Mouse (Mus musculus): ENCODE measurements at regions not wholly inside any gene's neighbourhood (a gene's known extent, or its start where the extent isn't known, plus 50 kb on each side); places are given as distances from the start of the nearest gene placed in this dataset.

DNA sequence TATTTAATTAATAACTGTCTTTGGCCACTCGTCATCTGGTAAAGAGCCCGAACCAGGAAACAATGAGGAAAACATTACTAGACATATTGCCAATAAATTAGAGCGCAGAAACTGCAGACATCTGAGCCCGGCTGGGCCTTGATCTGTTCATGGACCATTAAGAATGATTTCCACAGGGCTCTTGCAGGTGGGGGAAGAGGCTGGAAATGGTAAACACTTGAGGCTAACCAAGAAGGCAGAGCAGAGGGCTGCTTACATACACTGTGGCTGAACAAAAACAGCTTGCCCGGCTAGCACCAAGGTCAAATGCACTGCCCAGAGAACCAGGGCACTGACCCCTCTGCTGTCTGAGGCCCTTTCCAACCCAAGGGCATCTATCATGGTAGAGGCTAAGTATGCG is 115.5 kb upstream of the Twist2 start:
- Histone ChIP-seq H3K4me2 (no peak overlapping the region), H3K27me3 (no peaks in the 10 kb centered on the region), H3K4me1 (replicated peaks) (no peaks in the 10 kb centered on the region), H3K36me3 (no peaks in the 10 kb centered on the region), H3K9ac (no peak overlapping the region), H3K4me3 (no peak overlapping the region), H3K9me3 (no peaks in the 10 kb centered on the region), H3K27ac (replicated peaks) (no peak overlapping the region)
- 62% methylated on average over 6 of the region's 6 CpGs for WGBS
- no peak for ATAC-seq (ENCODE audit: low FRiP score, low read depth)

DNA sequence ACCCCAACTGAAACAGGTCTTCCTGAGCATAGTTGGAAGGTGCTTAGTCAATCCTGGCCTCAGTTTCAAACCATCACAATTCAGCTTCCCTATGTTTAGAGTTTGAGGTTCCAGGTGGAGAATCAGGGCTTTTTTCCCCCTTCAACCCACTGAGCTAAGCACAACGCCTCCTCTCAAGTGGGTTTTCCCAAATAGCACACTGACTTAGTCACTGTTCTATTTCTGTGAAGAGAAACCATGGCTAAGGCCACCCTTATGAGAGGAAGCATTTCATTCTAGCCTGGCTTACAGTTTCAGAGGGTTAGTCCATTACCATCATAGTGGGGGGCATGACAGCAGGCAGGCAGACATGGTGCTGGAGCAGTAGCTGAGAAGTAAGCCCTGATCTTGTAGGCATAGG is 109.7 kb upstream of the Twist2 start:
- no peak for ATAC-seq (ENCODE audit: low FRiP score, low read depth)

DNA sequence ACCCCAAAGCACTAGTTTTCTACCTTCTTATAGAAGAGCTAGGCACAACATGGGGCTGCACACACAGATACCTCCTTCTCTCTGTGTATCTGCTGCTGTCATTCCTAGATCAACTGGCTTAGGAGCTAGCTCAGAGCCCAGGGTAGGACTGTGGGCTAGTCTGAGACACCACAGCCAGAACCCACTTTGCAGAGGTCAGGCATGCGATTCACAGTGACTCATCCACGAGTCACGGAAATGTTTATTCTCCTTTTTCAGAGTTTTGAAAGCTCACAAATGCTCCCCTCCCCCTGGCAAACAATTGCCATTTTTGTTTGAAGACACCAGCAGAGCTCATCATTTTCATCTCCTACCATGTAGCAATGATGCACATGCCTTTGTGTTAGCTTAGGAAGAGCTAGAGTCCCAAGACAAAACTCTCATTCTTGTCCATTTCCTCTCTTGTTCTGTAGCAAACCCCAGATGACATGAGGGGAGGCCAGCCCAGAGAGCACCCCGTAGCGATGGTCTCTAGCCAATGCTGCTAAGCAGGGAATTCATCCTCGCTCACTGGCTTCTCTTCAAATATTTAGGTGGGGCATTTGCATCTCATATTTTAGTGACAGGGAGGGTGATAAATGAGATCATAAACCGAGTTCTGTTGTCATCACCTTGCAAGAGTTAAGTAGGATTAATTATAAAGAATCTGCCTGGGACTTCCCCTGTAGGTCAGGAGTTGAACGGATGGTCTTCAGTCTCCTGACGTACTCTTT is 108.4 kb upstream of the Twist2 start:
- 83% methylated on average over 9 of the region's 9 CpGs for WGBS
- Histone ChIP-seq H3K4me3 (no peak overlapping the region), H3K9ac (no peak overlapping the region), H3K27ac (replicated peaks) (no peak overlapping the region), H3K36me3 (no peaks in the 10 kb centered on the region), H3K4me1 (replicated peaks) (no peaks in the 10 kb centered on the region), H3K4me2 (no peak overlapping the region), H3K27me3 (no peaks in the 10 kb centered on the region), H3K9me3 (no peaks in the 10 kb centered on the region)
- no peak for ATAC-seq (ENCODE audit: low FRiP score, low read depth)

More for the DNA sequence above, 109.7 kb upstream of the Twist2 start:
- Histone ChIP-seq H3K9ac (no peak overlapping the region), H3K4me2 (no peak overlapping the region), H3K27ac (replicated peaks) (no peak overlapping the region), H3K27me3 (no peaks in the 10 kb centered on the region), H3K4me1 (replicated peaks) (no peaks in the 10 kb centered on the region), H3K4me3 (no peak overlapping the region), H3K9me3 (no peaks in the 10 kb centered on the region), H3K36me3 (no peaks in the 10 kb centered on the region)
- 97% methylated on average over 1 of the region's 1 CpGs for WGBS

DNA sequence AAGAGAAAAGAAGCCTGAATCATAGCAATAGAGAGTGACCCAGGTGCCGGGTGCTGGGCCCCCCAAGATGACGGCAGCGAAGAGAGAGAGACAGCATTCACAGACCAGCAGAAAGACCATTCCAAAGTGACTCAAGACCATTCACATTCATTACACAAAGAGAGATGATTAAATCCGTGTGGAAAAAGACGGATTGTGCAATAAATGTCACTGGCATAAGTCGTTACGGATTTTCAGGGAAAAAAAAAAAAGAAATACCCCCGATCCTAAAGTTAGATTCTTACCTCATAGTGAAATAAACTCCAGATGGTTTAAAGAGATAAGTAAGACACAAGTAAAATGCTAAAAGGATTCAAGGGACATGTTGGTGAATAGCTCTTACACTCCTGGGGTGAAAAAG is 104.2 kb upstream of the Twist2 start:
- no peak for ATAC-seq (ENCODE audit: low FRiP score, low read depth)
- no peaks in the 10 kb centered on the region for H3K36me3 ChIP-seq
- WGBS = 80% methylated on average over 8 of the region's 8 CpGs
- H3K4me2 ChIP-seq = no peak overlapping the region
- no peaks in the 10 kb centered on the region for H3K27me3 ChIP-seq
- H3K4me1 ChIP-seq (replicated peaks) = no peaks in the 10 kb centered on the region
- no peaks in the 10 kb centered on the region for H3K9me3 ChIP-seq
- no peak overlapping the region for H3K9ac ChIP-seq
- no peak overlapping the region for H3K4me3 ChIP-seq
- H3K27ac ChIP-seq (replicated peaks) = no peak overlapping the region

DNA sequence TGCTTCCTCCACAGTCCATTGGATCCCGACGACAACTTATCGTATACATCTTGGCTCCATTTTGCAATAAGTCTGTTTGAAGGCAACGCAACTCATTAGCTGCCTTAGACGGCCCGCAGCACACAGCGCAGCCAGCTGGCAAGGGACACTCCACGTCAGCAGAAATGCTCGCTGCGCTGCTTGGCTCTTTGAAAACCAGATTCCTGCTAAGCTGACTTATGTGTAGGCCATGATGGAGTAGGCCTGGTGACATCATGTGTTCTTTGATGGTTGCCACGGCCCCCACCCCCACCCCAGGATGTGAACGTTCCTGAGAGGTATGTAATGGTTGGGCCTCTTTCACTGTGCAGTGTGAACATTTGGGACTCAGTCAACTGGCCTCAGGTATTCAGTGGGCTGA is 99.8 kb upstream of the Twist2 start:
- H3K4me3 ChIP-seq = no peak overlapping the region
- no peaks in the 10 kb centered on the region for H3K4me1 ChIP-seq (replicated peaks)
- no peaks in the 10 kb centered on the region for H3K36me3 ChIP-seq
- no peak overlapping the region for H3K27ac ChIP-seq (replicated peaks)
- no peaks in the 10 kb centered on the region for H3K9me3 ChIP-seq
- ATAC-seq (ENCODE audit: low FRiP score, low read depth) = no peak
- no peak overlapping the region for H3K9ac ChIP-seq
- WGBS = 80% methylated on average over 12 of the region's 12 CpGs
- no peak overlapping the region for H3K4me2 ChIP-seq
- no peaks in the 10 kb centered on the region for H3K27me3 ChIP-seq

DNA sequence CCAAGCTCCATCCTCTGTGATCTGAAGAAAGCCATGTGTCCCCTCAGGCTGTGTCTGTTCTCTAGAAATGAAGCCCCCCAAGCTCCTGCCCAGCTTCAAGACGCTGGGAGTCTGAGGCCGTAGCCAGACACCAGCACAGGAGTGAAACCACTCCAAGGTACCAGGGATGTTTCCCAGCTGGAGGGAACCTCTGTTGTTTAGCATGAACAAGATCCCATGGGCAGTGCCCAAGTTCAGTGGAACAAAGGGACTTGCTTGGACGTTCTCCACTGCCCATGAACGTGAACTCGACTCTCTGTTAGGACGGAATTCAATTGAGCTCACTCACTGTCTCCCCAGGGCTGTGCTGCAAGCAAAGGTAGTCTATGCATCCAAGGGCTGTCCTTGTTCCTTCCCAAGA is 99.2 kb upstream of the Twist2 start:
- no peaks in the 10 kb centered on the region for H3K27me3 ChIP-seq
- H3K4me1 ChIP-seq (replicated peaks) = no peaks in the 10 kb centered on the region
- no peaks in the 10 kb centered on the region for H3K9me3 ChIP-seq
- no peak for ATAC-seq (ENCODE audit: low FRiP score, low read depth)
- no peak overlapping the region for H3K9ac ChIP-seq
- no peak overlapping the region for H3K4me2 ChIP-seq
- no peak overlapping the region for H3K27ac ChIP-seq (replicated peaks)
- H3K36me3 ChIP-seq = no peaks in the 10 kb centered on the region
- no peak overlapping the region for H3K4me3 ChIP-seq
- WGBS = 89% methylated on average over 6 of the region's 6 CpGs

DNA sequence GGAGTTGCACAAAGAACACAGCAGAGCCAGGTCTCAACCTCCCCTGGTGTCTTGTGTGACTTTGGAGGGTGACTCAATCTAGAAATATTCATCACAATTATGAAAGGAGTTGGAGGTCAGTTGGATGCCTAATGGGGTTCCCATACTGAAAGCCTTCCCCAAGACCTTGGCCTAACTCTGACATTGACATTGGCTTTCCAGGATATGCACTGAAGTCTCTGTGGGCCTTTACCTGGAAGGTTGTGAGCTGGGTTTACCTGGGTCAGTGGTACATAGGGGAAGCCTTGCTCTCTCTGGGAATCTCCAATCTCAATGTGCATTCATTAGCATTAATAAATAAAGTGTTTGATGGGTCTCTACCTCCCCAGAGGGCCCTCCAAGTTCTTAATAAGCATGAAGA is 98.5 kb upstream of the Twist2 start:
- Histone ChIP-seq H3K4me3 (no peak overlapping the region), H3K27me3 (no peaks in the 10 kb centered on the region)

DNA sequence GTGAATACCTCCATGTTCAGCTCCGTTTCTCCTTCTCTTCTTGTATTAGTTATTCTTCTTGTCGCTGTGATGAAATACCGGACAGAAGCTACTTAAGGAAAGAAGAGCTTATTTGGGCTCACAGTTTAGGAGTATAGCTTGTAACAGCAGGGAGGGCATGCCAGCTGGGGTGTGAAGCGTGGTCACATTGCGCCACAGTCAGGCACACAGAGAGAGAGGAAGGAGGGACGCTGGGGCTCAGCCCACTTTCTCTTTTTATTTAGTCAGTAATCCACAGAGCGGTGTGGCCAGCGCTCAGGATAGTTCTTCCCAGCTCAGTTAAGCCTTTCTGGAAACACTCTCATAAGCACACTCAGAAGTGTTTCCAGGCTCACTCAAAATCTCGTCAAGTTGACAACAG is 95.8 kb upstream of the Twist2 start:
- no peak overlapping the region for H3K27ac ChIP-seq (replicated peaks)

More for the DNA sequence above, 98.5 kb upstream of the Twist2 start:
- H3K9ac ChIP-seq = no peak overlapping the region
- no peak overlapping the region for H3K27ac ChIP-seq (replicated peaks)
- no peaks in the 10 kb centered on the region for H3K36me3 ChIP-seq
- no peak overlapping the region for H3K4me2 ChIP-seq
- H3K4me1 ChIP-seq (replicated peaks) = no peaks in the 10 kb centered on the region
- ATAC-seq (ENCODE audit: low FRiP score, low read depth) = no peak
- H3K9me3 ChIP-seq = no peaks in the 10 kb centered on the region

DNA sequence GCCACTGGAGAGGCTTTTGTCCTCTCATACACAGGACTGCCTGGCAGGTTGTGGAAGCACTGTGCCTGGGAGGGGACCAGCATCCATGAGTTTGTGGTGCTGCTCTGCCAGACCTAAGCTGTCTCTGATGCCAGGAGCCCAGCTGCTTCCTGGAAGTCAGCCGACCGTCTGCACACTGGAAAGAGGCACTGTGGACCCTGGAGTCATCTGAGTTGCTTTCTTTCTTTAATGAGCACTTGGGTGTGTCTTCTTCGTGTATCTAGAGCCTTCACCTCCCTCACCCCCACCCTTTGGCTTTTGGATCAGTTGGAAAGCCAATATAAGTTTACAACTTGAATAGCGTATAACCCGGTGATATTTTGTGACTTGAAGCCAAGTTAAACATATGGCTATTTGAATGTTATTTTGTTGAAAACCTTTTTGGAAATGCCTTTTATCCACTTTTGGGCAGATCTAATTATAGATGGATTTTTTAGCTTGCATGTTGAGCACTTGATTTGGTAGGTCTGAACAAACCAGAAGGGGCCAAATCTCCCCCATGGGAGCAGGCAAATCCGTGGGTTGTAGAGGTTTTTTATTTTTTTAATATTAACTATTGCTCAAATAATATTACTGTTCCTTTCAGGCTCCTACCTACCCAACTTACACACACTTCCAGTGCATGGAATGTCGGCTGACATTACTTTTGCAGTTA is 92.6 kb upstream of the Twist2 start:
- peak; percentile 42; the same call in 1 of the 2 replicates for ATAC-seq (ENCODE audit: low FRiP score, low read depth)

More for the DNA sequence above, 95.8 kb upstream of the Twist2 start:
- Histone ChIP-seq H3K4me3 (no peak overlapping the region), H3K36me3 (no peaks in the 10 kb centered on the region), H3K9me3 (no peaks in the 10 kb centered on the region), H3K27me3 (no peaks in the 10 kb centered on the region), H3K9ac (no peak overlapping the region), H3K4me1 (replicated peaks) (no peaks in the 10 kb centered on the region), H3K4me2 (no peak overlapping the region)
- ATAC-seq (ENCODE audit: low FRiP score, low read depth) = no peak
- 88% methylated on average over 9 of the region's 9 CpGs for WGBS

DNA sequence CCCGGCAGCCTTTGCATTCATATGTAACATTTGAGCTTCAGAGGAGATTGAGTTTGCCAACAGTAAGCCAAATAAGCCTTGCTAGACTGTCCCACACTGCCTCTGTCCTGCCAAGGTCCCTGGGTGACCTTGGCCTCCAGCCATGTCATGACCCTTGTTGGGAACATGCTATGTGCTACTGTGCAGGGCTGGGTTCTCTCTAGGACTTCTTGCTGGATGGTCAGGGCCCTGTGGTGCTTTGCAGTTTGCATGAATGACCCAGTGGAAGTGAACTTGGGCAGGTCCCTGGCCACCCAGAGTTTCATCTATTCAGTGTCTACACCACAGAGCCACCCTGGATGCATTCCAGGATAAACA is 92.0 kb upstream of the Twist2 start:
- WGBS = 92% methylated on average over 1 of the region's 1 CpGs
- Histone ChIP-seq H3K4me3 (no peak overlapping the region), H3K9ac (no peak overlapping the region), H3K4me1 (replicated peaks) (no peaks in the 10 kb centered on the region), H3K9me3 (no peaks in the 10 kb centered on the region), H3K36me3 (no peaks in the 10 kb centered on the region), H3K27me3 (no peaks in the 10 kb centered on the region), H3K27ac (replicated peaks) (no peak overlapping the region), H3K4me2 (no peak overlapping the region)
- no peak for ATAC-seq (ENCODE audit: low FRiP score, low read depth)

More for the DNA sequence above, 92.6 kb upstream of the Twist2 start:
- H3K9ac ChIP-seq = no peak overlapping the region
- H3K9me3 ChIP-seq = no peaks in the 10 kb centered on the region
- no peaks in the 10 kb centered on the region for H3K36me3 ChIP-seq
- no peaks in the 10 kb centered on the region for H3K27me3 ChIP-seq
- no peaks in the 10 kb centered on the region for H3K4me1 ChIP-seq (replicated peaks)
- 66% methylated on average over 7 of the region's 7 CpGs for WGBS
- no peak overlapping the region for H3K4me2 ChIP-seq
- H3K4me3 ChIP-seq = no peak overlapping the region
- H3K27ac ChIP-seq (replicated peaks) = no peak overlapping the region

DNA sequence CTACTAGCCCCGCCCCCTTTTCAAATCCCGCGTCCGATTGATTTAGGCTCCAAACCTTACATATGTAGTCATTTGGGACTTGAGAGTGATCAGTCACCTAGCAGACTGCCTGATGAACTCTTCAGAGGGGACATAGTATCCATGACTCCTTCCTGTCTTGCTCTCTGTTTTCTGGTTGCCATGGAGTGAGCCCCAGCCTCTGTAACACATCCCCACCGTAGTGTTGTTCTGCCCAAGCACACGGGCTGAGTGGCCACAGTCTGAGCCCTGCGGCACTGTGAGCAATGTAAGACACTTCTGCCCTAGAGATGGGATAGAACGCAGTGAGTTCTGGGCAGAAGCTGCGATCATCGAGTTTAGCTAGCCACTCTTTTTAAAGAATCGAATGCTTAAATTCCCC is 88.1 kb upstream of the Twist2 start:
- Histone ChIP-seq H3K27ac (replicated peaks) (no peak overlapping the region), H3K4me3 (no peak overlapping the region), H3K4me2 (no peak overlapping the region), H3K36me3 (no peaks in the 10 kb centered on the region), H3K9ac (no peak overlapping the region), H3K9me3 (no peaks in the 10 kb centered on the region), H3K27me3 (no peaks in the 10 kb centered on the region), H3K4me1 (replicated peaks) (no peaks in the 10 kb centered on the region)
- no peak for ATAC-seq (ENCODE audit: low FRiP score, low read depth)
- WGBS = 83% methylated on average over 11 of the region's 11 CpGs

DNA sequence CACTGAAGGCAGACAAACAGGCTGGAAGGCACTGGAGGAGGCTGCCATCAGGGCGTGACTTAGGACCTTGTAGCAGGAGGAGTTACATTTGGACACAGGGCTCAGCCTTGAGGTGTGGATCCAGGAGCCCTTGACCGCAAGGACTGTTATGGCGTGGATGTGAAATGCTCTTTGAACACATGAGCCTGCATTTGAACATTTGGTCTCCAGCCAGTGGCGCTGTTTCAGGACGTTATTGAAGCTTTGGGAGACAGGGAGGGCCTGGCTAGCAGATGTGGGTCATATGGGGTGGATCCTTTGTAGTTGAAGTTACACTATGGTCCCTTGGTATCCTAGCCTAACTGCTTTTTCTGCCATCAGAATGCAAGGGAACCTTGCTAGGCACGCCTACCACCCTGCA is 87.0 kb upstream of the Twist2 start:
- H3K36me3 ChIP-seq = no peaks in the 10 kb centered on the region
- H3K9me3 ChIP-seq = no peaks in the 10 kb centered on the region
- no peak overlapping the region for H3K4me3 ChIP-seq
- no peak overlapping the region for H3K27ac ChIP-seq (replicated peaks)
- H3K4me2 ChIP-seq = no peak overlapping the region
- 87% methylated on average over 6 of the region's 6 CpGs for WGBS
- H3K27me3 ChIP-seq = no peaks in the 10 kb centered on the region
- ATAC-seq (ENCODE audit: low FRiP score, low read depth) = no peak
- H3K9ac ChIP-seq = no peak overlapping the region
- H3K4me1 ChIP-seq (replicated peaks) = no peaks in the 10 kb centered on the region

DNA sequence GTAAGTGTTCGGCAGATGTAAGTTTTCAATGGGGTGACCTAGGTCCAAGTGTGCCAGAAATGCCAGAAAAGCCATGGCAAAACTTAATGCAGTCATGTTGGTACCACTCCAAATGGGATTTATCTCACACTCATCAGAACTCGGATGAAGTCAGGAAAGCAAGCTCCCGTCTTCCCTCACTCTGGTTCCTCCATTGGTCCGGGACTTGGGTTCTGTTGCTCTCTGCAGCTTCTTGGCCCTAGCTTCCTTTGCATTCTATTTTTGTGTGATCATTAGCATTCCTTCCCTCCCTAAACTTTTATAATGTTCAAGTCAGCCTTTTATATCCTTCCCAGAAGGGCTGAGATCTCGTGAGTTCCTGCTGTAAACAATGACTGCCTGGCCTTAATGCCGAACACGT is 85.9 kb upstream of the Twist2 start:
- 89% methylated on average over 7 of the region's 7 CpGs for WGBS
- H3K27me3 ChIP-seq = no peaks in the 10 kb centered on the region
- no peaks in the 10 kb centered on the region for H3K4me1 ChIP-seq (replicated peaks)
- H3K27ac ChIP-seq (replicated peaks) = no peak overlapping the region
- no peak overlapping the region for H3K4me3 ChIP-seq
- no peak overlapping the region for H3K9ac ChIP-seq
- H3K36me3 ChIP-seq = no peaks in the 10 kb centered on the region
- no peak for ATAC-seq (ENCODE audit: low FRiP score, low read depth)
- H3K9me3 ChIP-seq = no peaks in the 10 kb centered on the region
- H3K4me2 ChIP-seq = no peak overlapping the region

All from hindbrain, embryonic 15.5 days (tissue).